Mouse (Mus musculus): Measurements from ENCODE around the gene Sox5. TPM values are rescaled to one million over a fixed set of nuclear protein-coding genes. Genes with fewer than 3 reads are reported as not detected.

Sox5 gene
- 1.7 and 2.5 TPM in 2 replicates for polyA plus RNA-seq (2012; rRNA removed)

- no peak for TF ChIP-seq CTCF (IDR thresholded peaks at IDR 0.05; ENCODE audit: extremely low read depth, insufficient read depth, insufficient read length, insufficient replicate concordance)
- TF ChIP-seq POLR2A (IDR thresholded peaks at IDR 0.05; ENCODE audit: low read depth, low read length): no peak
- H3K27me3 ChIP-seq (ENCODE audit: control insufficient read depth, insufficient read depth, low read length): peaks cover 13% of the 10 kb centered on the region
- no peaks in the 10 kb centered on the region for H3K36me3 ChIP-seq (ENCODE audit: control insufficient read depth, insufficient read depth, low read length)
- peaks cover 3% of the 10 kb centered on the region; the same call in 1 of the 2 replicates for H3K4me1 ChIP-seq (ENCODE audit: control insufficient read depth, insufficient read depth, insufficient read length)
- peak in 1 of 2 experiments; percentile 13 for DNase-seq (ENCODE audit: low read depth in 1 of 2, low spot score in 2 of 2)
- peak within 1 kb of the TSS; percentile 67 for H3K27ac ChIP-seq (ENCODE audit: insufficient read depth, low read length)
- H3K4me3 ChIP-seq (ENCODE audit: extremely low read depth, insufficient read depth, insufficient read length): peak within 1 kb of the TSS; percentile 92
- under 1% methylated on average over 44 of the region's 47 CpGs for WGBS
Measured at GRCm38 (mm10) chr6:144781431-144782030, at the start of gene Sox5. TSS of gene Sox5 (minus strand) at chr6:144781977.

GRCm38 (mm10) chr6:144825018-144825602 lies 43.3 kb upstream of the Sox5 start:
- Histone ChIP-seq H3K36me3 (ENCODE audit: control insufficient read depth, insufficient read depth, low read length) (no peaks in the 10 kb centered on the region), H3K27ac (ENCODE audit: insufficient read depth, low read length) (no peak overlapping the region), H3K4me3 (ENCODE audit: extremely low read depth, insufficient read depth, insufficient read length) (no peak overlapping the region), H3K4me1 (ENCODE audit: control insufficient read depth, insufficient read depth, insufficient read length) (peaks cover 5% of the 10 kb centered on the region; the same call in 1 of the 2 replicates), H3K27me3 (ENCODE audit: control insufficient read depth, insufficient read depth, low read length) (no peaks in the 10 kb centered on the region)
- 94% methylated on average over 6 of the region's 6 CpGs for WGBS
- no peak for DNase-seq (ENCODE audit: low read depth in 1 of 2, low spot score in 2 of 2)
- TF ChIP-seq CTCF (IDR thresholded peaks at IDR 0.05; ENCODE audit: extremely low read depth, insufficient read depth, insufficient read length, insufficient replicate concordance): no peak
- TF ChIP-seq POLR2A (IDR thresholded peaks at IDR 0.05; ENCODE audit: low read depth, low read length): no peak

GRCm38 (mm10) chr6:144824153-144824552 lies 42.4 kb upstream of the Sox5 start:
- H3K4me1 ChIP-seq (ENCODE audit: control insufficient read depth, insufficient read depth, insufficient read length): peaks cover 5% of the 10 kb centered on the region; the same call in 1 of the 2 replicates
- TF ChIP-seq CTCF (IDR thresholded peaks at IDR 0.05; ENCODE audit: extremely low read depth, insufficient read depth, insufficient read length, insufficient replicate concordance) (no peak), POLR2A (IDR thresholded peaks at IDR 0.05; ENCODE audit: low read depth, low read length) (no peak)
- no peak overlapping the region for H3K27ac ChIP-seq (ENCODE audit: insufficient read depth, low read length)
- WGBS: 91% methylated on average over 12 of the region's 12 CpGs
- no peak overlapping the region for H3K4me3 ChIP-seq (ENCODE audit: extremely low read depth, insufficient read depth, insufficient read length)
- no peak for DNase-seq (ENCODE audit: low read depth in 1 of 2, low spot score in 2 of 2)
- H3K27me3 ChIP-seq (ENCODE audit: control insufficient read depth, insufficient read depth, low read length): no peaks in the 10 kb centered on the region
- no peaks in the 10 kb centered on the region for H3K36me3 ChIP-seq (ENCODE audit: control insufficient read depth, insufficient read depth, low read length)

- peaks cover 8% of the 10 kb centered on the region; the same call in 1 of the 2 replicates for H3K4me1 ChIP-seq (ENCODE audit: control insufficient read depth, insufficient read depth, insufficient read length)
- 50% methylated on average over 14 of the region's 14 CpGs for WGBS
- TF ChIP-seq POLR2A (IDR thresholded peaks at IDR 0.05; ENCODE audit: low read depth, low read length) (no peak), CTCF (IDR thresholded peaks at IDR 0.05; ENCODE audit: extremely low read depth, insufficient read depth, insufficient read length, insufficient replicate concordance) (no peak)
- DNase-seq (ENCODE audit: low read depth in 1 of 2, low spot score in 2 of 2): no peak
- H3K27me3 ChIP-seq (ENCODE audit: control insufficient read depth, insufficient read depth, low read length): no peaks in the 10 kb centered on the region
- H3K36me3 ChIP-seq (ENCODE audit: control insufficient read depth, insufficient read depth, low read length): no peaks in the 10 kb centered on the region
- H3K4me3 ChIP-seq (ENCODE audit: extremely low read depth, insufficient read depth, insufficient read length): no peak overlapping the region
- no peak overlapping the region for H3K27ac ChIP-seq (ENCODE audit: insufficient read depth, low read length)
Measured at GRCm38 (mm10) chr6:144822594-144822993, 40.8 kb upstream of the Sox5 start.

- Histone ChIP-seq H3K27ac (ENCODE audit: insufficient read depth, low read length) (no peak overlapping the region), H3K36me3 (ENCODE audit: control insufficient read depth, insufficient read depth, low read length) (no peaks in the 10 kb centered on the region), H3K4me1 (ENCODE audit: control insufficient read depth, insufficient read depth, insufficient read length) (peaks cover 8% of the 10 kb centered on the region; the same call in 1 of the 2 replicates), H3K27me3 (ENCODE audit: control insufficient read depth, insufficient read depth, low read length) (no peaks in the 10 kb centered on the region), H3K4me3 (ENCODE audit: extremely low read depth, insufficient read depth, insufficient read length) (no peak overlapping the region)
- DNase-seq (ENCODE audit: low read depth in 1 of 2, low spot score in 2 of 2): peak in 1 of 2 experiments; percentile 35
- TF ChIP-seq POLR2A (IDR thresholded peaks at IDR 0.05; ENCODE audit: low read depth, low read length): no peak
- TF ChIP-seq CTCF (IDR thresholded peaks at IDR 0.05; ENCODE audit: extremely low read depth, insufficient read depth, insufficient read length, insufficient replicate concordance): no peak
- WGBS: 21% methylated on average over 6 of the region's 6 CpGs
Measured at GRCm38 (mm10) chr6:144821019-144821418, 39.2 kb upstream of the Sox5 start.

- 14% methylated on average over 4 of the region's 4 CpGs for WGBS
- no peak overlapping the region for H3K27ac ChIP-seq (ENCODE audit: insufficient read depth, low read length)
- no peaks in the 10 kb centered on the region for H3K27me3 ChIP-seq (ENCODE audit: control insufficient read depth, insufficient read depth, low read length)
- H3K4me3 ChIP-seq (ENCODE audit: extremely low read depth, insufficient read depth, insufficient read length): no peak overlapping the region
- DNase-seq (ENCODE audit: low read depth in 1 of 2, low spot score in 2 of 2): peak; percentile 39 to 42
- TF ChIP-seq CTCF (IDR thresholded peaks at IDR 0.05; ENCODE audit: extremely low read depth, insufficient read depth, insufficient read length, insufficient replicate concordance): no peak
- TF ChIP-seq POLR2A (IDR thresholded peaks at IDR 0.05; ENCODE audit: low read depth, low read length): no peak
- H3K36me3 ChIP-seq (ENCODE audit: control insufficient read depth, insufficient read depth, low read length): no peaks in the 10 kb centered on the region
- H3K4me1 ChIP-seq (ENCODE audit: control insufficient read depth, insufficient read depth, insufficient read length): peaks cover 8% of the 10 kb centered on the region; the same call in 1 of the 2 replicates
Measured at GRCm38 (mm10) chr6:144818016-144818415, 36.2 kb upstream of the Sox5 start.

Data from spleen, adult 2 months (tissue).